Mouse (Mus musculus): ENCODE measurements around the gene Ren1.
A peak's percentile ranks its signal among the peaks of the same experiment; 100 is the strongest.

Gene Ren1

GRCm38 (mm10) chr1:133382552-133383155 lies 32.3 kb downstream of the Ren1 start:
- Histone ChIP-seq H3K9me3 (ENCODE audit: low read length) (no peaks in the 10 kb centered on the region), H3K36me3 (ENCODE audit: insufficient read depth, low read length) (peaks cover 40% of the 10 kb centered on the region), H3K27me3 (ENCODE audit: insufficient read depth, low read length) (no peaks in the 10 kb centered on the region), H3K4me1 (replicated peaks; ENCODE audit: low read depth, low read length) (peaks cover 76% of the 10 kb centered on the region), H3K4me3 (replicated peaks; ENCODE audit: low read length) (no peak overlapping the region)
- TF ChIP-seq NANOG (IDR thresholded peaks at IDR 0.05; ENCODE audit: borderline replicate concordance, low read length), result no peak
- TF ChIP-seq CTCF (conservative IDR thresholded peaks at IDR 0.05; ENCODE audit: low read length), result no peak
- no peak for TF ChIP-seq POU5F1 (IDR thresholded peaks at IDR 0.05; ENCODE audit: borderline replicate concordance, low read length)

- Histone ChIP-seq H3K36me3 (ENCODE audit: insufficient read depth, low read length) (peaks cover 41% of the 10 kb centered on the region), H3K9me3 (ENCODE audit: low read length) (no peaks in the 10 kb centered on the region), H3K4me3 (replicated peaks; ENCODE audit: low read length) (no peak overlapping the region), H3K4me1 (replicated peaks; ENCODE audit: low read depth, low read length) (peaks cover 75% of the 10 kb centered on the region), H3K27me3 (ENCODE audit: insufficient read depth, low read length) (no peaks in the 10 kb centered on the region)
- TF ChIP-seq CTCF (conservative IDR thresholded peaks at IDR 0.05; ENCODE audit: low read length) (no peak), NANOG (IDR thresholded peaks at IDR 0.05; ENCODE audit: borderline replicate concordance, low read length) (no peak), POU5F1 (IDR thresholded peaks at IDR 0.05; ENCODE audit: borderline replicate concordance, low read length) (no peak)
Observed at GRCm38 (mm10) chr1:133383157-133383783, 33.0 kb downstream of the Ren1 start.

DNA sequence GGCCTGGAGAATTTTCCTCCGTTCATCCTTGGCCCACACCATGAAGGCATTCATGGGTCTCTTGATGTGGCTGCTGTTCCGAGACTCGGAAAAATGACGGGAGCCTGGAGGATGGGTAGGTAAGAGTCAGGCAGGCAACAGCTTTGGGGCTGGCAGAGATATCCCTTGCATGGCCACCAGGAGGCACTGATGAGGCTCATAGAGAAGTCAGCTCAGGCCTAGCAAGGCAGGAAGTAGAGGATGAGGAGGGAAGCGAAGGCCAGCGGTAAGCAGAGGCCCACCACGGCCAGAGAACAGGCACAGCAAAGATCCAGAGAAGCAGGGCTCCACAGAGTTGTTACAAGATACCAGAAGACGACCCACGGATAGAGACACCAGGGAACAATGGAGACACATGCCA lies 35.2 kb downstream of the Ren1 start:
- H3K36me3 ChIP-seq (ENCODE audit: insufficient read depth, low read length), result peaks cover 62% of the 10 kb centered on the region
- TF ChIP-seq POU5F1 (IDR thresholded peaks at IDR 0.05; ENCODE audit: borderline replicate concordance, low read length) (no peak), NANOG (IDR thresholded peaks at IDR 0.05; ENCODE audit: borderline replicate concordance, low read length) (no peak), CTCF (conservative IDR thresholded peaks at IDR 0.05; ENCODE audit: low read length) (peak; percentile 95)
- H3K9me3 ChIP-seq (ENCODE audit: low read length), result no peaks in the 10 kb centered on the region

GRCm38 (mm10) chr1:133386209-133386608 lies 35.9 kb downstream of the Ren1 start:
- TF ChIP-seq POU5F1 (IDR thresholded peaks at IDR 0.05; ENCODE audit: borderline replicate concordance, low read length) (no peak), CTCF (conservative IDR thresholded peaks at IDR 0.05; ENCODE audit: low read length) (no peak), NANOG (IDR thresholded peaks at IDR 0.05; ENCODE audit: borderline replicate concordance, low read length) (no peak)
- H3K4me3 ChIP-seq (replicated peaks; ENCODE audit: low read length), result peak overlapping the region; percentile 53
- no peaks in the 10 kb centered on the region for H3K27me3 ChIP-seq (ENCODE audit: insufficient read depth, low read length)
- H3K36me3 ChIP-seq (ENCODE audit: insufficient read depth, low read length), result peaks cover 68% of the 10 kb centered on the region
- H3K4me1 ChIP-seq (replicated peaks; ENCODE audit: low read depth, low read length), result peaks cover 85% of the 10 kb centered on the region
- H3K9me3 ChIP-seq (ENCODE audit: low read length), result no peaks in the 10 kb centered on the region

More for the DNA sequence above, 35.2 kb downstream of the Ren1 start:
- Histone ChIP-seq H3K27me3 (ENCODE audit: insufficient read depth, low read length) (no peaks in the 10 kb centered on the region), H3K4me3 (replicated peaks; ENCODE audit: low read length) (peak overlapping the region; percentile 53), H3K4me1 (replicated peaks; ENCODE audit: low read depth, low read length) (peaks cover 79% of the 10 kb centered on the region)

GRCm38 (mm10) chr1:133387539-133388268 lies 37.4 kb downstream of the Ren1 start:
- no peak for TF ChIP-seq POU5F1 (IDR thresholded peaks at IDR 0.05; ENCODE audit: borderline replicate concordance, low read length)
- no peak for TF ChIP-seq NANOG (IDR thresholded peaks at IDR 0.05; ENCODE audit: borderline replicate concordance, low read length)
- no peak for TF ChIP-seq CTCF (conservative IDR thresholded peaks at IDR 0.05; ENCODE audit: low read length)
- H3K4me1 ChIP-seq (replicated peaks; ENCODE audit: low read depth, low read length), result peaks cover 92% of the 10 kb centered on the region
- H3K27me3 ChIP-seq (ENCODE audit: insufficient read depth, low read length), result no peaks in the 10 kb centered on the region
- H3K36me3 ChIP-seq (ENCODE audit: insufficient read depth, low read length), result peaks cover 76% of the 10 kb centered on the region
- H3K4me3 ChIP-seq (replicated peaks; ENCODE audit: low read length), result 0 out of 2 replicates have a peak overlapping the region, but pooled peaks have one; percentile 17
- no peaks in the 10 kb centered on the region for H3K9me3 ChIP-seq (ENCODE audit: low read length)

DNA sequence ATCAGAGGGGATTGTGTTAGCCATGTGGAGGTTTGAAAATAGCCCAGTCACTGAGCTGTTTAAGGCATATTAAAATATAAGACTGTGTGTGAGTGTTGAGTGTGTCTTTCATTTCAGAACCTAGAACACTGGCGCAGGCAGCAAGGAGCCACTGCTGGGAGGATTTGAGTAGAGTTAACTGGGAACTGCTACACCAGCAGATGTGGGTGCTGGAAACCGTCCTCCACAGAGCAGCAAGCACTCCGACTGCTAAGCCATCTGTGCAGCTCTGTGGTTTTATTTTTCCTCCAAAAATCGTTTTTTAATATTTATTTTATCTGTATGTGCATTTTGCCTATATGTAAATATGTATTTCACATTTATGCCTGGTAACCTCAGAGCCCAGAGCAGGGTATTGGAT lies 44.4 kb downstream of the Ren1 start:
- peaks cover 27% of the 10 kb centered on the region for H3K36me3 ChIP-seq (ENCODE audit: insufficient read depth, low read length)
- H3K27me3 ChIP-seq (ENCODE audit: insufficient read depth, low read length), result peaks cover 6% of the 10 kb centered on the region; the same call in 1 of the 2 replicates
- TF ChIP-seq POU5F1 (IDR thresholded peaks at IDR 0.05; ENCODE audit: borderline replicate concordance, low read length) (no peak), NANOG (IDR thresholded peaks at IDR 0.05; ENCODE audit: borderline replicate concordance, low read length) (no peak), CTCF (conservative IDR thresholded peaks at IDR 0.05; ENCODE audit: low read length) (no peak)

GRCm38 (mm10) chr1:133396693-133397092 lies 46.4 kb downstream of the Ren1 start:
- Histone ChIP-seq H3K27me3 (ENCODE audit: insufficient read depth, low read length) (peaks cover 21% of the 10 kb centered on the region; the same call in 1 of the 2 replicates), H3K4me1 (replicated peaks; ENCODE audit: low read depth, low read length) (peaks cover 92% of the 10 kb centered on the region), H3K36me3 (ENCODE audit: insufficient read depth, low read length) (peaks cover 8% of the 10 kb centered on the region), H3K9me3 (ENCODE audit: low read length) (no peaks in the 10 kb centered on the region), H3K4me3 (replicated peaks; ENCODE audit: low read length) (peak overlapping the region; percentile 32; the same call in 1 of the 2 replicates)
- TF ChIP-seq POU5F1 (IDR thresholded peaks at IDR 0.05; ENCODE audit: borderline replicate concordance, low read length) (no peak), CTCF (conservative IDR thresholded peaks at IDR 0.05; ENCODE audit: low read length) (no peak), NANOG (IDR thresholded peaks at IDR 0.05; ENCODE audit: borderline replicate concordance, low read length) (no peak)

More for the DNA sequence above, 44.4 kb downstream of the Ren1 start:
- Histone ChIP-seq H3K9me3 (ENCODE audit: low read length) (no peaks in the 10 kb centered on the region), H3K4me1 (replicated peaks; ENCODE audit: low read depth, low read length) (peaks cover 95% of the 10 kb centered on the region), H3K4me3 (replicated peaks; ENCODE audit: low read length) (peak overlapping the region; percentile 11; the same call in 1 of the 2 replicates)

GRCm38 (mm10) chr1:133397094-133397482 lies 46.8 kb downstream of the Ren1 start:
- TF ChIP-seq CTCF (conservative IDR thresholded peaks at IDR 0.05; ENCODE audit: low read length), result no peak
- TF ChIP-seq NANOG (IDR thresholded peaks at IDR 0.05; ENCODE audit: borderline replicate concordance, low read length), result no peak
- TF ChIP-seq POU5F1 (IDR thresholded peaks at IDR 0.05; ENCODE audit: borderline replicate concordance, low read length), result no peak
- H3K4me3 ChIP-seq (replicated peaks; ENCODE audit: low read length), result peak overlapping the region; percentile 32; the same call in 1 of the 2 replicates

More at GRCm38 (mm10) chr1:133397094-133397482, 46.8 kb downstream of the Ren1 start:
- peaks cover 5% of the 10 kb centered on the region; the same call in 1 of the 2 replicates for H3K36me3 ChIP-seq (ENCODE audit: insufficient read depth, low read length)
- peaks cover 21% of the 10 kb centered on the region; the same call in 1 of the 2 replicates for H3K27me3 ChIP-seq (ENCODE audit: insufficient read depth, low read length)
- no peaks in the 10 kb centered on the region for H3K9me3 ChIP-seq (ENCODE audit: low read length)
- H3K4me1 ChIP-seq (replicated peaks; ENCODE audit: low read depth, low read length), result peaks cover 90% of the 10 kb centered on the region
